Mouse (Mus musculus) adrenal gland, adult 18-20 months (tissue): Measurements from ENCODE around the gene Fyco1. TPM values are rescaled to one million over a fixed set of nuclear protein-coding genes. Genes with fewer than 3 reads are reported as not detected.
"Not testable (repeated sequence)": the region's sequence is repeated elsewhere in the genome, so short reads cannot be mapped to it uniquely, and the experiment has no call there.

Experiments
- DNase-seq, 2 experiments: peaks; one replicate each; pipeline ENCODE4 v3.0.0; 2021 to 2022; ENCODE audit warnings: low spot score in 2 of 2
- total RNA-seq, 2 experiments: library from RNA; stranded (reverse); gene quantifications; 1 replicate in 1 of 2; 2 replicates in 1 of 2; pipeline ENCODE4 v1.2.3; 2021

Fyco1 gene
- total RNA-seq, 2 experiments from 2014 or later, result 32.1 to 40.9 TPM

DNA sequence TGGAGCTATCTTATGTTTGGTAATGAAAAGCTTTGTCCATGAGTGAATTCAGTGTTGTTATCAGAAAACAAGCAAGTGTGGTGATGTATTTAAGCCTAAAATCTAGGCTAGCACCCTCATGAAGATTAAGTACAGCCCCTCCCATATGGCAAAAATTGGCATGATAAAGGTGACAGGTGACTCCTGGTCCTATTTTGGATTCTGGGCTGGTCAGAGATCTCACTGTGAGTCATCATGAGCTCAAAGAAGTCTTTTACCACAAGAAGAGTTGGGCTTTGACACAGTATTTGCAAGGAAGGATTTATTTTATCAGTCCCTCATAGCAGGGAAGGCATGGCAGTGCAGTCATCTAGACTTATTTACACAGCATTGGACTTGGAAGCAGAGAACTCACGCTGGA, 35.7 kb downstream of the Fyco1 start:
- DNase-seq, result no peak

- no peak for DNase-seq
Measured at GRCm38 (mm10) chr9:123815444-123815843, 36.3 kb downstream of the Fyco1 start.

- DNase-seq, result no peak
Measured at GRCm38 (mm10) chr9:123814821-123815220, 36.9 kb downstream of the Fyco1 start.

DNA sequence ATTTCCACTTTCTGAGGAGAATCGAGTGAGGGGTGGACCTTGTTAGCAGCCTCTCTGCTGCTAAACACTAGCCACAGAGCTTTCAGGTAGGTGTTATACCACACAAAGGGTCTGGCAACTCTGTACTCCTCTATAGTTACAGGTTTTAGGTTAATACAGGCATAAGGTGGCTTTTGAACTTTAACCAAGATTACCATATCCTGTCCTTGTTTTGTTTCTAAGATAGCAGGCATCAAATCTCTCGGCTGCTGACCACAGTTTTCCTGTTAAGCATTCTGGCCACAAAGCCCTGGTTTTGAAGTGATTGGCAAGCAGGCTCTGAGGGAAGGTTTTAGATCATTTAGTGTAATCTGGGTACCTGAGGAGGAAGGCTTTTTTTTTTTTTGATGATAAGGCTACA, 37.4 kb downstream of the Fyco1 start:
- DNase-seq, result no peak

- no peak for DNase-seq
Measured at GRCm38 (mm10) chr9:123811831-123812230, 39.9 kb downstream of the Fyco1 start.

GRCm38 (mm10) chr9:123808583-123808982, 43.1 kb downstream of the Fyco1 start:
- no peak for DNase-seq

DNA sequence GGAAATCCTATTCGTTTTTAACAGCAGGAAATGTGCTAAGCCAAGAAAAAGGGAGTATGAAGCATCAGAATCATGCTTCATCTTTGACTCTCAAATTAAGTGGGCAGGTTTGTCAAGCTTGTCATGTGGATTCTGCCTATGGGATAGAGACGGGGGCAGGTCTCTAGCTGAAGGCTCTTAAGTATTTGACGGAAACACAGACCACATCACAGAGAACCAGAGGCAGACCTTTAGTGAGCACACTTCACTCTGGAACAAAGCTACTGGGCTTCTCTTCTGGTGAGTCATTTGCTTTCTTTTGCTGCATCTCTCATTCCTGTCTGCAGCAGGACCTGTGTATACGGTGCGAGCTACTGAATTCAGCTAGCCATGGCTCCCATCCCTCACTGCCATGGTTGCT, 45.4 kb downstream of the Fyco1 start, which contains the start of gene Cxcr6:
Cxcr6 (plus strand) TSS at position 209 of the 400 bp plus-strand sequence.
- no peak for DNase-seq

DNA sequence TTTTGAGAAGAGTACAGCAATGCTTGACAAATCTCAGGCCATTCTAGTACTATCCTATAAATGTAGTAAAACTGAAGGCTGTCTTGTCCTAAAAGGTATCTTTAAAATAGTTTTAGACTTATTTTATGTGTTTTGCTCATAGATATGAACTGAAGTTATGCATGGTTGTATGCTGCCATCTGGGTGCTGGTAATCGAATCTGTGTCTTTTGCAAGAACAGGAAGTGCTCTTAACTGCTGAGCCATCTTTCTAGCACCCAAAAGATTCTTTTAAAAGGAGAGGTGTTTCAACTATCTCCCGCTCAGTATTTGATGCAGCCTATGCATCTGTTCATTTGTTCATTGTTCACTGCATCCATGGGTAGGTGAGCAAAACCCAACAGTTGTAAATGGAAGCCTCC, 46.5 kb downstream of the Fyco1 start:
- no peak for DNase-seq

- DNase-seq, result no peak
Measured at GRCm38 (mm10) chr9:123802896-123803295, 48.8 kb downstream of the Fyco1 start.

DNA sequence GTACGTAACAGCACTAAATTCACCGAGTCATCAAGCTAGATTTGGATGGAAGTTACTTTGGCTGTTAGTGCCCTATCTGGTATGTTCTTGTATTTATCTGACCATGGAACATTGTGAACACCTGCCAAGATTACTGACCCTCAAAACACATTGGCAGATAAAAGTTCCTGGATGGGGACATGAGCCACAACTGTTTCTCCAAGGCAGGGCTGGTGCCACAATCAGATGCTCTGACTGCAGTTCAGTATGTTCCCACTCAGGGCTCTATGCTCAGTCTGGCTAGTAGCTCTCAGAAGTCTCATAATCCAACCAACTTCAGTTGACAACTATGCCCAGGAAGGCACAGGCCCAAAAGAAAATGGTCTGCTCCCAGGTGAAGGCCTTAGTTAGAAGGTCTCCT, 49.3 kb downstream of the Fyco1 start:
- DNase-seq, result no peak

GRCm38 (mm10) chr9:123801527-123801926, 50.2 kb downstream of the Fyco1 start:
- no peak for DNase-seq

- peak in 1 of 2 experiments; percentile 25 for DNase-seq
Measured at GRCm38 (mm10) chr9:123796174-123796573, 55.5 kb downstream of the Fyco1 start.

DNA sequence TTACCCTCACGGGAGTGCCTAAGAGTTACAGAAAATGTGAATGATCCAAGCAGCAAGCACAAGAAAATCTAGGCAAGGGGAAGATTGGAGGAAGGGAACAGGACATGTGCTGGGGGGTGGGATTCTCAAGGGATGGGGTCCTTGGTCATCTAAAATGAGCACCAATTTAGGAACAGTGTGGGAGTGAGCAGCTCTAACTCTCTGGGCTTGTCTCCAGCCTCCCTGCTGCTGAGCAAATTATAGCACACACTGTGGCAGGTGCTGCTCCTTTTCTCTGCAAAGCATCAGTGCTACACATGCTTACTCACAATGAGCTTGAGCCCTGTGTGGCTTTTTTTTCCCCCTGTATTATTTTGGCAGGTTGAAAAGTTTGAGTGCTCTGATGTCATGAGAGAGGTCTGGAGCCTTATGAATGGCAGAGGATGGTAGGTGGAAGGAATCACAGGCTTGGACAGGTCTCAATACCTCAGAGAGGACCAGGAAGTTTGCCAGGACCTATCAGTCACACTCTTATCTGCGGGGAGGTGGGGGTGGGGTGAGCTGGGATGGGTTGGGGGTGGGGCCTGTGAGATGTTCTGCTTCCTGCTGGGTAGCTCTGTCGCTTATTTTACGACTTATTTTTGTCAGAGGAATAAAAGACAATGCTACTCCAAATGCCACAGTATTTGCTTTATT, 62.7 kb downstream of the Fyco1 start:
- DNase-seq, result no peak

- not testable (repeated sequence) for DNase-seq
Measured at GRCm38 (mm10) chr9:123773299-123773698, 78.4 kb downstream of the Fyco1 start.

- DNase-seq, result no peak
Measured at GRCm38 (mm10) chr9:123769532-123769931, 82.2 kb downstream of the Fyco1 start.

GRCm38 (mm10) chr9:123768443-123768842, 83.3 kb downstream of the Fyco1 start:
- no peak for DNase-seq

DNA sequence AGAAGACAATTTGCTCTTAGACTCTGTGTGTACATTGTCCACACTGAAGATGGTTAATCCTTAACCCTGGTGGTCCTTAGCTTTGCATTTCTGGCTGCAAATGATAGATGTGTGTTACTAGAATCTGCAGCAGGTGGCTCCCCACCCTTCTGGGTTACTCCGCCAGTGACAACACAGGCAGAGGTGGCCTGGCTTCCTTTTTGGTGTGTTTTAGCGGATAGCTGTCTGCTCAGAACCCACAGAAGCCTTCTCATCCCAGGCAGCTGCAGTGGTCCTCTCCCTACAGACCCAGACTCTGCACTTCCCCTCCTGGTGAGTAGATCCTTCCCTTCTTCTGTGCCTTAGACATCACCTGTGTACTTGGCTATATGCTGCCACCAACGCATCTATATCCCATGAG, 84.7 kb downstream of the Fyco1 start:
- no peak for DNase-seq

DNA sequence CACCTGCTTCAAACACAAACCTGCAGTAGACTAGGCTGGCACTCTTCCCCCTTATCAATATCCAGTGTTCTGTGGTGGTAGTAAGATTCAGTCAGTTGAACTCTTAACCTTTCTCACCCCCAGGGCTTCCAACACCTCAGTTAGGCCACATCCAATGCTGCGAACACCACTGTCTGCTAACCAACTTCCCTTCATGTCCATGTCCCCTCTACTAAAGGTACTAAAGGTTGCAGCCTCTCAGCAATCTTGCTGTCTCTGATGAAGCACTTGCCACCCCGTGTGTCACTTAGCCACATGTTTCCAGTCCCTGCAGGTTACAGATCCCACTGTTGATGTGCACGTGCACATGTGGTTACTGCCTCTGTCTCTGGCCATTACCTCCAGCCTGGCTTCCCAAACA, 87.9 kb downstream of the Fyco1 start:
- DNase-seq, result no peak

DNA sequence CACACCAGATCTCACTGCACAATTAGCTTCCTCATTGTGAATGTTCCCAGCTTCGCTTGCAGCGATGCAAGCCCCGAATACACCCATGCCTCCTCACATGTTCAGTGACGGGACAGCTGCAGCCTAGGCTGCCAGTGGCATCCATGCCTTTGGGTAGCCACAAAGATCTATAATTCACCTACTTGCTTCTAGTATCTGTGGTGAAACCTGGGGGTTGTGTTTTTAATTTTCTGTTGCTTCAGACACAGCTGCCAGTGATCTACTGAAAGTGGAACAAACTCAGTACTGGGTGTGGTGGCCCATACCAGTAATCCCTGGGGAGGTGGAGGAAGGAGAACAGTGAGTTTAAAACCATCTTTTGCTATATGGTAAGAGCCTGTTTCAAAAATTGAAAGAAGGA, 88.8 kb downstream of the Fyco1 start:
- DNase-seq, result no peak

DNA sequence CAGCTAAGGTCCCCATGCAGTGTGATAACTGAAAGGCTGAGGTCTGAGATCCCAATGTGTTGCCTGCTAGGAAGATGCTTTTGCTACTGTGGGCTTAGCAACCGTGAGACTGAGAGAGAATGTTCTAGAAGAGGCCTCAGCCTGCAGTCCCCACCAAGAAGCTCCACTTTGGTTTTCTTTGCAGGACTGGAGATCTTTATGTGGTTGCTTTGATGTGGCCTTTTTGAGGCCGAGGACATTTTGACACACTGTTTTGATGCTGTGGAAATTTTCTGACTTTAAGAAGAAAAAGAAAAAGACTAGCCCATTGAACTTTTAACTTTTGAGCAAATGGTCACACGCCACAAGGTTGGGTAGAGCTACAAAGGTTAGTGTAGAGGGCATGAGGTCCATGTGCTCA, 90.9 kb downstream of the Fyco1 start:
- DNase-seq, result no peak

DNA sequence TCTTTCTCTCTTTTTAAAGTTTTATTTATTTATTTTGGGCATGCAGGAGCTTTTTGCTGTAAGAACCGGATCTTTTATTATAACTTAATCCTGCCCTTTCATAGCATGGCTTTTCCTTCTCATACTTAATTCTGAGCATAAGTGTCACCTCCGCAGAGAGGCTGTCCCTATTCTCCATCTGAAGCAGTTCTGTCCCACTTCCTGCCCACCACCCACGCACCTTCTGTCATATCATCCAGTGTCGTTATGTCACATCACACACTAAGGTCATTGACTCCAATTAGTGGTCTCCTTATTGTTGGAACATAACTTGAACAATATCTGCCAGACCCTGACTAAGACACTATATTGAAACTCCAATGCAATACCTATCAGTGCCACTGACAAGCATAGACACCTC, 93.1 kb downstream of the Fyco1 start:
- no peak for DNase-seq

GRCm38 (mm10) chr9:123758156-123758555, 93.5 kb downstream of the Fyco1 start:
- no peak for DNase-seq

GRCm38 (mm10) chr9:123757326-123757725, 94.4 kb downstream of the Fyco1 start:
- DNase-seq, result no peak
